Mouse (Mus musculus): ENCODE measurements around the gene H1f0. TPM values are rescaled to one million over a fixed set of nuclear protein-coding genes. Genes with fewer than 3 reads are reported as not detected.
A peak's percentile ranks its signal among the peaks of the same experiment; 100 is the strongest.

H1f0 gene
- polyA plus RNA-seq, 1 experiment from 2014 or later, result 513 TPM

DNA sequence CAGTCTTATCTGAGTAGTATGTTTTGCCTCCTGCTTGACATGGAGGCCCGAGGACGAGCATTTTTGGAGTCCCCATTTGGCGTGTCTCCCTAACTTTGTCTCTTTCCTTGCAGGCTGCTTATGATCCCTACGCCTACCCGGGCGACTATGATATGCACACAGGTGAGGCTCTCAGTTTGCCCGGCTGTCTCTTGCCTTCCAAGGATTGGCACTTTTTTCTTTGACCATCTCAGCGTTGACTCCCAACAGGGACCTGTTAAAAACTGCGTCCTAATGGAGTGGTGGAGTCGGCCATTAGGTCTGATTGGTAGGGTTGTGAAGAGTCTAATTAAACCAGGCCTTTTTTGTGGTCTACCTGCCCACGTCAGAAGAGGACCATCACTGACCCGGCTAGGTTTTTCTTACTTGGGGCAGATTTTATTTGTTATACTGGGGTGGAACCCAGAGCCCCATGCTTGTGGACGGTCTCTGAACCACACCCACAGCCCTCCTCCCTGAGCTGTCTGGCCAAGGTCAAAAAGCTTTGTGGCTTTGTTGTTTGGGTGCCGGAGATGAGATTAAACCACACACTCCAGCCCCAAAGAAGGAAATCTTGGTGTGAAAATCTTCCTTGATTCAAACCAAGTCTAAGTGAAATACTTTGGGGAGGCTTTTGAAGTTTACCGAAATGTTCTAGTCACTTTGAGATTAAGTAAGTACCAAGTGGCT is 47.6 kb downstream of the H1f0 start:
- no peak overlapping the region for H3K27ac ChIP-seq
- H3K4me1 ChIP-seq, result peaks cover 20% of the 10 kb centered on the region
- H3K4me2 ChIP-seq, result peak overlapping the region; percentile 76
- no peaks in the 10 kb centered on the region for H3K27me3 ChIP-seq
- peaks cover 45% of the 10 kb centered on the region for H3K36me3 ChIP-seq
- no peaks in the 10 kb centered on the region for H3K9me3 ChIP-seq (replicated peaks)
- ATAC-seq (replicated peaks; ENCODE audit: low FRiP score), result no peak
- H3K9ac ChIP-seq, result peak overlapping the region; percentile 88
- peak overlapping the region; percentile 92 for H3K4me3 ChIP-seq (replicated peaks)
- 32% methylated on average over 15 of the region's 15 CpGs for WGBS

DNA sequence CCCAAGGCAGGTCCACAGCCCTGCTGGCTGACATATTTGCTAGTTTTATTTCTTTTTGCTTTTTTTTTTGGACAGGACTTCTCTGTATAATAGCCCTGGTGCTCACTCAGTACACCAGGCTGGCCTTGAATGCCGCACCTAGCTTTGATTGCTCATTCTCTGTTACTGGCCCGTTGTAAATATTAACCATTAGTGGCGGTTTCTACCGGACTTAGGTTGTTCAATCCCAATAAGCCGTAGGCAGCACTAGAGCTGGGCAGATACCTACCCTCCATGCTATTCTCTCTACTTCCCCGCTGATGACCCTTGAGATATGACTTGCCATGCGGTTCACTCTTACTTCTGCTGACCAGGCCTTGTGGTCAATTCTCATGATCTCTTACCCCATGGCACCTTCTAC is 51.3 kb downstream of the H1f0 start:
- ATAC-seq (replicated peaks; ENCODE audit: low FRiP score), result no peak
- H3K36me3 ChIP-seq, result peaks cover 83% of the 10 kb centered on the region

More for the DNA sequence above, 51.3 kb downstream of the H1f0 start:
- H3K4me2 ChIP-seq, result no peak overlapping the region
- peaks cover 15% of the 10 kb centered on the region for H3K4me1 ChIP-seq
- H3K9me3 ChIP-seq (replicated peaks), result no peaks in the 10 kb centered on the region
- WGBS, result 89% methylated on average over 7 of the region's 7 CpGs
- H3K4me3 ChIP-seq (replicated peaks), result no peak overlapping the region
- no peak overlapping the region for H3K27ac ChIP-seq
- no peak overlapping the region for H3K9ac ChIP-seq
- no peaks in the 10 kb centered on the region for H3K27me3 ChIP-seq

Small RNAs within 50 kb of the gene (microRNA-seq; reads per million reads assigned to microRNA genes)
- 1.0 reads per million for gene Mir6956

Other genes with a start within 250 kb of the H1f0 start
- gene Card10, start 225.4 kb upstream of the H1f0 start, polyA plus RNA-seq (2015; fragmentation: Nextera tagmentation; extraction: Ambion mirVana), result 9.1 and 9.5 TPM in 2 replicates
- gene Cdc42ep1, start 185.8 kb upstream of the H1f0 start, polyA plus RNA-seq (2015; fragmentation: Nextera tagmentation; extraction: Ambion mirVana), result 46.2 and 51.1 TPM in 2 replicates
- 0.60 and 1.8 TPM in 2 replicates for gene Lgals2, start 172.9 kb upstream of the H1f0 start, polyA plus RNA-seq (2015; fragmentation: Nextera tagmentation; extraction: Ambion mirVana)
- 49.5 and 55.5 TPM in 2 replicates for gene Gga1, start 151.3 kb upstream of the H1f0 start, polyA plus RNA-seq (2015; fragmentation: Nextera tagmentation; extraction: Ambion mirVana)
- 0.14 and 0.60 TPM in 2 replicates for gene Gm49510, start 128.8 kb upstream of the H1f0 start, polyA plus RNA-seq (2015; fragmentation: Nextera tagmentation; extraction: Ambion mirVana)
- gene Sh3bp1, start 128.7 kb upstream of the H1f0 start, polyA plus RNA-seq (2015; fragmentation: Nextera tagmentation; extraction: Ambion mirVana), result 34.4 and 41.6 TPM in 2 replicates
- gene Pdxp, start 114.5 kb upstream of the H1f0 start, polyA plus RNA-seq (2015; fragmentation: Nextera tagmentation; extraction: Ambion mirVana), result 13.7 and 15.0 TPM in 2 replicates
- gene Lgals1, start 101.7 kb upstream of the H1f0 start, polyA plus RNA-seq (2015; fragmentation: Nextera tagmentation; extraction: Ambion mirVana), result 761 and 838 TPM in 2 replicates
- gene Nol12, start 93.5 kb upstream of the H1f0 start, polyA plus RNA-seq (2015; fragmentation: Nextera tagmentation; extraction: Ambion mirVana), result 54.6 and 58.9 TPM in 2 replicates
- 62.9 and 66.6 TPM in 2 replicates for gene Triobp, start 80.7 kb upstream of the H1f0 start, polyA plus RNA-seq (2015; fragmentation: Nextera tagmentation; extraction: Ambion mirVana)
- gene Galr3, start 13.4 kb downstream of the H1f0 start, polyA plus RNA-seq (2015; fragmentation: Nextera tagmentation; extraction: Ambion mirVana), result 0.12 and 0.30 TPM in 2 replicates
- 47.7 and 56.3 TPM in 2 replicates for gene Ankrd54, start 34.4 kb downstream of the H1f0 start, polyA plus RNA-seq (2015; fragmentation: Nextera tagmentation; extraction: Ambion mirVana)
- 243 and 247 TPM in 2 replicates for gene Eif3l, start 46.7 kb downstream of the H1f0 start, polyA plus RNA-seq (2015; fragmentation: Nextera tagmentation; extraction: Ambion mirVana)
- 8.6 and 11.0 TPM in 2 replicates for gene Micall1, start 80.4 kb downstream of the H1f0 start, polyA plus RNA-seq (2015; fragmentation: Nextera tagmentation; extraction: Ambion mirVana)
- gene Polr2f, start 112.6 kb downstream of the H1f0 start, polyA plus RNA-seq (2015; fragmentation: Nextera tagmentation; extraction: Ambion mirVana), result 303 and 317 TPM in 2 replicates
- gene 1700088E04Rik, start 112.8 kb downstream of the H1f0 start, polyA plus RNA-seq (2015; fragmentation: Nextera tagmentation; extraction: Ambion mirVana), result 7.7 and 10.5 TPM in 2 replicates
- gene Sox10, start 136.8 kb downstream of the H1f0 start, polyA plus RNA-seq (2015; fragmentation: Nextera tagmentation; extraction: Ambion mirVana), result 0.40 and 0.96 TPM in 2 replicates
- gene Pick1, start 200.7 kb downstream of the H1f0 start, polyA plus RNA-seq (2015; fragmentation: Nextera tagmentation; extraction: Ambion mirVana), result 45.5 and 49.8 TPM in 2 replicates
- gene Gm49486, start 200.9 kb downstream of the H1f0 start, polyA plus RNA-seq (2015; fragmentation: Nextera tagmentation; extraction: Ambion mirVana), result 0.67 and 0.74 TPM in 2 replicates
- 0.12 and 0.26 TPM in 2 replicates for gene Slc16a8, start 226.3 kb downstream of the H1f0 start, polyA plus RNA-seq (2015; fragmentation: Nextera tagmentation; extraction: Ambion mirVana)